In the genomic region with DNA sequence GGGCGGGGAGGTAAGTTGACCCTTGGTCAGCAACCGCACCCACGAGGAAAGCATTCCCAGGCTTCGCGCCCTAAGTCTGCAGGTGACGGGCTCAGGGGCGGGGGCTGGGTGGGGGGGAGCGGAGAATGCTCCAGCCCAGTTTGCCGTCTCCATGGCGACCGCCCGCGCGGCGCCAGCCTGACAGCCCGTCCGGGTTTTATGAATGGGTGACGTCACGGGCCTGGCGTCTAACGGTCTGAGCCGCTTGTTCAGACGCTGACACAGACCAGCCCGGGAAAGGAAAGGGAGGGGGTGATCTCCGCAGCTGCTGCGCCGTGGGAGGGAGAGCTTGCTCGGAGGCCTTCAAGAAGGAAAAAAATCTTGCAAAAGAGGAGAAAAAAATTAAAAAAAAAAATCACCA, we compare ENCODE assay signal across 8 mouse cellular contexts. TPM values are rescaled to one million over a fixed set of nuclear protein-coding genes. Genes with fewer than 3 reads are reported as not detected.
DNase-seq lines count a peak whose midpoint lies in the region.

No protein-coding gene starts in this region.

- peaks cover 9% of the 10 kb centered on the region for H3K27me3 ChIP-seq in megakaryocyte, embryonic 14.5 days (replicated peaks)

- H3K4me3 ChIP-seq in megakaryocyte, embryonic 14.5 days (replicated peaks): peak overlapping the region; percentile 97

- peak; percentile 65 for DNase-seq in WW6 (ENCODE audit: low read depth, low spot score)
- peak; percentile 80 to 90 for DNase-seq in cerebellum, postnatal 4 days (ENCODE audit: low spot score in 2 of 2)
- peak; percentile 89 for DNase-seq in gastrocnemius, postnatal 10 days
- peak; percentile 86 for DNase-seq in induced T-regulatory cell, adult 2 months (ENCODE audit: low read depth)
- peak; percentile 81 to 93 for DNase-seq in left cerebral cortex, adult 9 months (ENCODE audit: low spot score in 2 of 2)
- DNase-seq in right cerebral cortex, postnatal 25 days: peak; percentile 90
- DNase-seq in yolk sac, embryonic 10.5 days (ENCODE audit: low spot score): peak; percentile 98

- H3K9me3 ChIP-seq in megakaryocyte, embryonic 14.5 days: no peaks in the 10 kb centered on the region

- no peaks in the 10 kb centered on the region for H3K36me3 ChIP-seq in megakaryocyte, embryonic 14.5 days (replicated peaks; ENCODE audit: low read length)

- H3K4me1 ChIP-seq in megakaryocyte, embryonic 14.5 days: peaks cover 74% of the 10 kb centered on the region

RNA-seq across cellular contexts. Expression of a gene that starts 1.1 kb away (rescaled TPM):
- total RNA-seq in gastrocnemius, postnatal 10 days (2021): 10 to 100 TPM; 17.6 to 21.1 TPM
- 9.3 and 45.9 TPM in 2 replicates for polyA plus RNA-seq in megakaryocyte, embryonic 14.5 days (2012; ENCODE audit: insufficient read depth, low replicate concordance)

RNA-seq across cellular contexts. Expression of a gene that starts 19.0 kb away (rescaled TPM):
- 1 to 10 TPM; 5.6 to 6.9 TPM for total RNA-seq in gastrocnemius, postnatal 10 days (2021)
- 2.8 TPM in 1 of 2 replicates, not detected in the other for polyA plus RNA-seq in megakaryocyte, embryonic 14.5 days (2012; ENCODE audit: insufficient read depth, low replicate concordance)

RNA-seq across cellular contexts. Expression of a gene that starts 48.1 kb away (rescaled TPM):
- total RNA-seq in gastrocnemius, postnatal 10 days (2021): 10 to 100 TPM; 12.5 to 19.3 TPM
- polyA plus RNA-seq in megakaryocyte, embryonic 14.5 days (2012; ENCODE audit: insufficient read depth, low replicate concordance): not detected in 2 replicates

Comparison
In these comparisons a context has a peak if more than half of its experiments do, and no peak if none do; other contexts are left out.
1. Peak in every context shown above with its lines: DNase-seq and H3K4me3 ChIP-seq.